Mouse (Mus musculus): ENCODE measurements around the gene Tmem106a. TPM values are rescaled to one million over a fixed set of nuclear protein-coding genes. Genes with fewer than 3 reads are reported as not detected.

Tmem106a gene
- total RNA-seq, 1 experiment = 5.8 TPM

GRCm38 (mm10) chr11:101551751-101552475, 30.1 kb upstream of the Tmem106a start, which contains the start of the genes Brca1 and Nbr1:
Gene Brca1, minus strand, starts transcription at chr11:101551955.
Gene Nbr1, plus strand, starts transcription at chr11:101552149.
- peaks cover 1 to 4% of the 10 kb centered on the region in 2 experiments; a peak in 3 of 4 replicates for H3K4me1 ChIP-seq (ENCODE audit: control insufficient read depth in 2 of 2, insufficient read depth in 2 of 2, low read length in 2 of 2, poor library complexity in 1 of 2)
- in situ Hi-C loops (cut with MboI; ENCODE audit: low sequenced_read_pairs in 2 of 2, unreplicated experiment in 2 of 2) = no loop called here
- H3K36me3 ChIP-seq (ENCODE audit: control insufficient read depth, insufficient read depth, low read length, poor library complexity, severe bottlenecking) = peaks cover 2% of the 10 kb centered on the region; the same call in 1 of the 2 replicates

GRCm38 (mm10) chr11:101552476-101553300, 29.4 kb upstream of the Tmem106a start:
- peak; percentile 69 for TF ChIP-seq HCFC1 (IDR thresholded peaks at IDR 0.05; ENCODE audit: borderline replicate concordance, insufficient read depth, low read length)
- TF ChIP-seq MAFK (IDR thresholded peaks at IDR 0.05; ENCODE audit: insufficient read depth, low read depth, low read length) = 0 out of 2 replicates have a peak, but pooled peaks have one; percentile 3
- TF ChIP-seq CHD2 (IDR thresholded peaks at IDR 0.05; ENCODE audit: low read depth, low read length) = peak; percentile 83
- TF ChIP-seq ZNF384 (IDR thresholded peaks at IDR 0.05; ENCODE audit: low read depth, low read length) = no peak
- no peak for TF ChIP-seq ZC3H11A (IDR thresholded peaks at IDR 0.05; ENCODE audit: borderline replicate concordance, low read depth, low read length)
- peak overlapping the region; percentile 90 for H3K27ac ChIP-seq (ENCODE audit: insufficient read depth, low read depth, low read length, poor library complexity, severe bottlenecking)
- H3K36me3 ChIP-seq (ENCODE audit: control insufficient read depth, insufficient read depth, low read length, poor library complexity, severe bottlenecking) = peaks cover 2% of the 10 kb centered on the region
- peaks cover 1 to 4% of the 10 kb centered on the region in 2 experiments; a peak in 3 of 4 replicates for H3K4me1 ChIP-seq (ENCODE audit: control insufficient read depth in 2 of 2, insufficient read depth in 2 of 2, low read length in 2 of 2, poor library complexity in 1 of 2)
- DNase-seq (ENCODE audit: low read depth, low spot score) = peak; percentile 99
- peak overlapping the region; percentile 84 to 91 for H3K4me3 ChIP-seq (ENCODE audit: insufficient read depth in 1 of 2, low read depth in 1 of 2, low read length in 2 of 2, poor library complexity in 1 of 2, severe bottlenecking in 1 of 2)
- no peaks in the 10 kb centered on the region for H3K9me3 ChIP-seq (ENCODE audit: control insufficient read depth, insufficient read depth, low read depth, low read length)
- peak overlapping the region; percentile 84 for H3K9ac ChIP-seq (ENCODE audit: insufficient read depth, low read depth, low read length, poor library complexity, severe bottlenecking)
- in situ Hi-C loops (cut with MboI; ENCODE audit: low sequenced_read_pairs in 2 of 2, unreplicated experiment in 2 of 2) = no loop called here

More at GRCm38 (mm10) chr11:101551751-101552475, 30.1 kb upstream of the Tmem106a start, which contains the start of the genes Brca1 and Nbr1:
- Histone ChIP-seq H3K9ac (ENCODE audit: insufficient read depth, low read depth, low read length, poor library complexity, severe bottlenecking) (peak within 1 kb of the TSS; percentile 93), H3K4me3 (ENCODE audit: insufficient read depth in 1 of 2, low read depth in 1 of 2, low read length in 2 of 2, poor library complexity in 1 of 2, severe bottlenecking in 1 of 2) (peak within 1 kb of the TSS; percentile 84 to 94), H3K9me3 (ENCODE audit: control insufficient read depth, insufficient read depth, low read depth, low read length) (no peaks in the 10 kb centered on the region), H3K27ac (ENCODE audit: insufficient read depth, low read depth, low read length, poor library complexity, severe bottlenecking) (peak within 1 kb of the TSS; percentile 90)
- TF ChIP-seq ZNF384 (IDR thresholded peaks at IDR 0.05; ENCODE audit: low read depth, low read length) (peak; percentile 99), ZC3H11A (IDR thresholded peaks at IDR 0.05; ENCODE audit: borderline replicate concordance, low read depth, low read length) (no peak), CHD2 (IDR thresholded peaks at IDR 0.05; ENCODE audit: low read depth, low read length) (peak; percentile 15; the same call in 1 of the 2 replicates), HCFC1 (IDR thresholded peaks at IDR 0.05; ENCODE audit: borderline replicate concordance, insufficient read depth, low read length) (peak; percentile 96), MAFK (IDR thresholded peaks at IDR 0.05; ENCODE audit: insufficient read depth, low read depth, low read length) (peak; percentile 32)
- peak; percentile 99 for DNase-seq (ENCODE audit: low read depth, low spot score)

- DNase-seq (ENCODE audit: low read depth, low spot score) = no peak
- Histone ChIP-seq H3K36me3 (ENCODE audit: control insufficient read depth, insufficient read depth, low read length, poor library complexity, severe bottlenecking) (peaks cover 4% of the 10 kb centered on the region), H3K9me3 (ENCODE audit: control insufficient read depth, insufficient read depth, low read depth, low read length) (no peaks in the 10 kb centered on the region), H3K27ac (ENCODE audit: insufficient read depth, low read depth, low read length, poor library complexity, severe bottlenecking) (no peak overlapping the region), H3K9ac (ENCODE audit: insufficient read depth, low read depth, low read length, poor library complexity, severe bottlenecking) (peak overlapping the region; percentile 84; the same call in 1 of the 2 replicates), H3K4me3 (ENCODE audit: insufficient read depth in 1 of 2, low read depth in 1 of 2, low read length in 2 of 2, poor library complexity in 1 of 2, severe bottlenecking in 1 of 2) (peak overlapping the region; percentile 84 to 91), H3K4me1 (ENCODE audit: control insufficient read depth in 2 of 2, insufficient read depth in 2 of 2, low read length in 2 of 2, poor library complexity in 1 of 2) (peaks cover 1 to 4% of the 10 kb centered on the region in 2 experiments; a peak in 3 of 4 replicates)
- TF ChIP-seq CHD2 (IDR thresholded peaks at IDR 0.05; ENCODE audit: low read depth, low read length) = no peak
- no peak for TF ChIP-seq ZC3H11A (IDR thresholded peaks at IDR 0.05; ENCODE audit: borderline replicate concordance, low read depth, low read length)
- no peak for TF ChIP-seq ZNF384 (IDR thresholded peaks at IDR 0.05; ENCODE audit: low read depth, low read length)
- TF ChIP-seq HCFC1 (IDR thresholded peaks at IDR 0.05; ENCODE audit: borderline replicate concordance, insufficient read depth, low read length) = no peak
- no peak for TF ChIP-seq MAFK (IDR thresholded peaks at IDR 0.05; ENCODE audit: insufficient read depth, low read depth, low read length)
- in situ Hi-C loops (cut with MboI; ENCODE audit: low sequenced_read_pairs in 2 of 2, unreplicated experiment in 2 of 2) = no loop called here
These were observed 28.6 kb upstream of the Tmem106a start for GRCm38 (mm10) chr11:101553354-101553930.

DNA sequence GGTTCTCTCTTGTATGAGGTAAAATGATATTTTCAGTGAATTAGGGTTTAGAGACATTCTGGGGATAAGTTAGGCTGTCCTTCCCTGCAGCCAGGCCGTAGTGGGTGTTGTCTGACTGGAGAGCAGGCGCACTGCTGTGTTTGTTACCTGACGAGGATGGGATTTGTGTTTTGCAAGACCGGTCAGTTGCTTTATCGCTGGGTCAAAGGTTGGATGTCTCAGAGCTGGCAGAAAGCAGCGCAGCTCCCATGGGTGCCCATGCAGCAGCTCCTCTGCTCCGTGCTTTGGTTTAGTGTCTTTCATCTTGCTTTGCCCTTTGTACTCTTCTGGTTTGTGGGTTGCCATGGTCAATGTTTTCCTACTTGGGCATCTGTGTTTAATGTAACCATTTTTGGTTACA, 25.5 kb upstream of the Tmem106a start:
- H3K4me3 ChIP-seq (ENCODE audit: insufficient read depth in 1 of 2, low read depth in 1 of 2, low read length in 2 of 2, poor library complexity in 1 of 2, severe bottlenecking in 1 of 2) = no peak overlapping the region
- DNase-seq (ENCODE audit: low read depth, low spot score) = no peak
- H3K27ac ChIP-seq (ENCODE audit: insufficient read depth, low read depth, low read length, poor library complexity, severe bottlenecking) = no peak overlapping the region
- peaks cover 10% of the 10 kb centered on the region for H3K36me3 ChIP-seq (ENCODE audit: control insufficient read depth, insufficient read depth, low read length, poor library complexity, severe bottlenecking)
- H3K4me1 ChIP-seq (ENCODE audit: control insufficient read depth in 2 of 2, insufficient read depth in 2 of 2, low read length in 2 of 2, poor library complexity in 1 of 2) = no peaks in the 10 kb centered on the region; a peak in 1 of 4 replicates
- in situ Hi-C loops (cut with MboI; ENCODE audit: low sequenced_read_pairs in 2 of 2, unreplicated experiment in 2 of 2) = no loop called here
- TF ChIP-seq ZNF384 (IDR thresholded peaks at IDR 0.05; ENCODE audit: low read depth, low read length) = no peak
- no peak for TF ChIP-seq ZC3H11A (IDR thresholded peaks at IDR 0.05; ENCODE audit: borderline replicate concordance, low read depth, low read length)
- no peak for TF ChIP-seq MAFK (IDR thresholded peaks at IDR 0.05; ENCODE audit: insufficient read depth, low read depth, low read length)
- TF ChIP-seq HCFC1 (IDR thresholded peaks at IDR 0.05; ENCODE audit: borderline replicate concordance, insufficient read depth, low read length) = no peak
- TF ChIP-seq CHD2 (IDR thresholded peaks at IDR 0.05; ENCODE audit: low read depth, low read length) = no peak
- H3K9me3 ChIP-seq (ENCODE audit: control insufficient read depth, insufficient read depth, low read depth, low read length) = no peaks in the 10 kb centered on the region
- no peak overlapping the region for H3K9ac ChIP-seq (ENCODE audit: insufficient read depth, low read depth, low read length, poor library complexity, severe bottlenecking)

Data from ES-E14 (cell line).